Mouse (Mus musculus): ENCODE measurements at regions not wholly inside any gene's neighbourhood (a gene's known extent, or its start where the extent isn't known, plus 50 kb on each side); places are given as distances from the start of the nearest gene placed in this dataset.

GRCm38 (mm10) chr15:56896553-56896952 lies 580.9 kb downstream of the Slc22a22 start:
- no peak for TF ChIP-seq POLR2A (IDR thresholded peaks at IDR 0.05; ENCODE audit: low read depth, low read length)
- H3K4me3 ChIP-seq (ENCODE audit: low read depth, low read length), result no peak overlapping the region
- no peaks in the 10 kb centered on the region for H3K4me1 ChIP-seq (ENCODE audit: control insufficient read depth, insufficient read depth, insufficient read length, low read length)
- no peaks in the 10 kb centered on the region; the same call in 1 of the 2 replicates for H3K27me3 ChIP-seq (ENCODE audit: control insufficient read depth, insufficient read depth, low read length)
- no peak overlapping the region for H3K27ac ChIP-seq (ENCODE audit: insufficient read depth, low read depth, low read length)
- no peaks in the 10 kb centered on the region for H3K36me3 ChIP-seq (ENCODE audit: control insufficient read depth, insufficient read depth, low read length)

- no peak overlapping the region for H3K4me3 ChIP-seq (ENCODE audit: low read depth, low read length)
- no peaks in the 10 kb centered on the region for H3K36me3 ChIP-seq (ENCODE audit: control insufficient read depth, insufficient read depth, low read length)
- H3K27me3 ChIP-seq (ENCODE audit: control insufficient read depth, insufficient read depth, low read length), result no peaks in the 10 kb centered on the region
- H3K27ac ChIP-seq (ENCODE audit: insufficient read depth, low read depth, low read length), result no peak overlapping the region
- WGBS, result 72% methylated on average over 5 of the region's 5 CpGs
- no peaks in the 10 kb centered on the region for H3K4me1 ChIP-seq (ENCODE audit: control insufficient read depth, insufficient read depth, insufficient read length, low read length)
- TF ChIP-seq CTCF (IDR thresholded peaks at IDR 0.05; ENCODE audit: extremely low read depth, insufficient read length, insufficient replicate concordance, low read depth, low read length), result no peak
- TF ChIP-seq POLR2A (IDR thresholded peaks at IDR 0.05; ENCODE audit: low read depth, low read length), result no peak
Measured at GRCm38 (mm10) chr15:56881501-56881900, 595.9 kb downstream of the Slc22a22 start.

GRCm38 (mm10) chr15:56865879-56866278 lies 611.5 kb downstream of the Slc22a22 start:
- 88% methylated on average over 6 of the region's 6 CpGs for WGBS
- H3K4me1 ChIP-seq (ENCODE audit: control insufficient read depth, insufficient read depth, insufficient read length, low read length), result no peaks in the 10 kb centered on the region
- H3K4me3 ChIP-seq (ENCODE audit: low read depth, low read length), result no peak overlapping the region
- TF ChIP-seq CTCF (IDR thresholded peaks at IDR 0.05; ENCODE audit: extremely low read depth, insufficient read length, insufficient replicate concordance, low read depth, low read length) (no peak), POLR2A (IDR thresholded peaks at IDR 0.05; ENCODE audit: low read depth, low read length) (no peak)
- H3K27ac ChIP-seq (ENCODE audit: insufficient read depth, low read depth, low read length), result no peak overlapping the region
- no peaks in the 10 kb centered on the region for H3K27me3 ChIP-seq (ENCODE audit: control insufficient read depth, insufficient read depth, low read length)
- no peaks in the 10 kb centered on the region for H3K36me3 ChIP-seq (ENCODE audit: control insufficient read depth, insufficient read depth, low read length)

GRCm38 (mm10) chr15:56865035-56865804 lies 612.2 kb downstream of the Slc22a22 start:
- H3K27ac ChIP-seq (ENCODE audit: insufficient read depth, low read depth, low read length), result no peak overlapping the region
- no peaks in the 10 kb centered on the region for H3K27me3 ChIP-seq (ENCODE audit: control insufficient read depth, insufficient read depth, low read length)
- TF ChIP-seq CTCF (IDR thresholded peaks at IDR 0.05; ENCODE audit: extremely low read depth, insufficient read length, insufficient replicate concordance, low read depth, low read length) (no peak), POLR2A (IDR thresholded peaks at IDR 0.05; ENCODE audit: low read depth, low read length) (no peak)
- WGBS, result 57% methylated on average over 4 of the region's 4 CpGs
- H3K36me3 ChIP-seq (ENCODE audit: control insufficient read depth, insufficient read depth, low read length), result no peaks in the 10 kb centered on the region
- H3K4me1 ChIP-seq (ENCODE audit: control insufficient read depth, insufficient read depth, insufficient read length, low read length), result no peaks in the 10 kb centered on the region
- H3K4me3 ChIP-seq (ENCODE audit: low read depth, low read length), result no peak overlapping the region

GRCm38 (mm10) chr15:56858627-56859334 lies 618.6 kb downstream of the Slc22a22 start:
- Histone ChIP-seq H3K4me3 (ENCODE audit: low read depth, low read length) (no peak overlapping the region), H3K27ac (ENCODE audit: insufficient read depth, low read depth, low read length) (no peak overlapping the region), H3K27me3 (ENCODE audit: control insufficient read depth, insufficient read depth, low read length) (no peaks in the 10 kb centered on the region), H3K4me1 (ENCODE audit: control insufficient read depth, insufficient read depth, insufficient read length, low read length) (no peaks in the 10 kb centered on the region), H3K36me3 (ENCODE audit: control insufficient read depth, insufficient read depth, low read length) (no peaks in the 10 kb centered on the region)
- TF ChIP-seq POLR2A (IDR thresholded peaks at IDR 0.05; ENCODE audit: low read depth, low read length) (no peak), CTCF (IDR thresholded peaks at IDR 0.05; ENCODE audit: extremely low read depth, insufficient read length, insufficient replicate concordance, low read depth, low read length) (no peak)
- WGBS, result 53% methylated on average over 4 of the region's 4 CpGs

GRCm38 (mm10) chr15:56858134-56858533 lies 619.3 kb downstream of the Slc22a22 start:
- H3K27me3 ChIP-seq (ENCODE audit: control insufficient read depth, insufficient read depth, low read length), result no peaks in the 10 kb centered on the region
- no peaks in the 10 kb centered on the region for H3K36me3 ChIP-seq (ENCODE audit: control insufficient read depth, insufficient read depth, low read length)
- WGBS, result 18% methylated on average over 3 of the region's 3 CpGs
- H3K27ac ChIP-seq (ENCODE audit: insufficient read depth, low read depth, low read length), result no peak overlapping the region
- no peak for TF ChIP-seq CTCF (IDR thresholded peaks at IDR 0.05; ENCODE audit: extremely low read depth, insufficient read length, insufficient replicate concordance, low read depth, low read length)
- no peak for TF ChIP-seq POLR2A (IDR thresholded peaks at IDR 0.05; ENCODE audit: low read depth, low read length)
- no peak overlapping the region for H3K4me3 ChIP-seq (ENCODE audit: low read depth, low read length)
- H3K4me1 ChIP-seq (ENCODE audit: control insufficient read depth, insufficient read depth, insufficient read length, low read length), result no peaks in the 10 kb centered on the region

GRCm38 (mm10) chr15:56856057-56856456 lies 621.4 kb downstream of the Slc22a22 start:
- H3K27ac ChIP-seq (ENCODE audit: insufficient read depth, low read depth, low read length), result no peak overlapping the region
- H3K4me1 ChIP-seq (ENCODE audit: control insufficient read depth, insufficient read depth, insufficient read length, low read length), result no peaks in the 10 kb centered on the region
- H3K27me3 ChIP-seq (ENCODE audit: control insufficient read depth, insufficient read depth, low read length), result no peaks in the 10 kb centered on the region
- H3K36me3 ChIP-seq (ENCODE audit: control insufficient read depth, insufficient read depth, low read length), result no peaks in the 10 kb centered on the region
- 2% methylated on average over 2 of the region's 2 CpGs for WGBS
- TF ChIP-seq CTCF (IDR thresholded peaks at IDR 0.05; ENCODE audit: extremely low read depth, insufficient read length, insufficient replicate concordance, low read depth, low read length) (no peak), POLR2A (IDR thresholded peaks at IDR 0.05; ENCODE audit: low read depth, low read length) (no peak)
- no peak overlapping the region for H3K4me3 ChIP-seq (ENCODE audit: low read depth, low read length)
